Mouse (Mus musculus) G1E (cell line): Measurements from ENCODE around the gene Spi1. TPM values are rescaled to one million over a fixed set of nuclear protein-coding genes. Genes with fewer than 3 reads are reported as not detected.

Experiments used
- ATAC-seq: 2 replicates; pipeline ENCODE4 v1.8.0; 2016; ENCODE audit warnings: mild to moderate bottlenecking; ENCODE audit not compliant: insufficient number of reproducible peaks, poor library complexity, low FRiP score, severe bottlenecking; ENCODE audit errors: extremely low read depth
- DNase-seq: peaks from one replicate; pipeline ENCODE4 v3.0.0; 2012; ENCODE audit warnings: low spot score
- H3K27me3 ChIP-seq: 2 replicates; pipeline ENCODE4 v1.6.1; 2012; ENCODE audit warnings: mild to moderate bottlenecking, low read length, inconsistent platforms; ENCODE audit not compliant: insufficient read depth
- H3K36me3 ChIP-seq: replicated peaks from 2 replicates; pipeline ENCODE3; 2012; ENCODE audit warnings: mild to moderate bottlenecking, inconsistent platforms
- H3K4me1 ChIP-seq: 2 replicates; pipeline ENCODE4 v1.6.1; 2012; ENCODE audit warnings: low read depth, low read length, inconsistent platforms, mixed read lengths; ENCODE audit not compliant: insufficient read depth
- H3K4me3 ChIP-seq: 2 replicates; pipeline ENCODE4 v1.5.1; 2012; ENCODE audit warnings: low read depth, mild to moderate bottlenecking, inconsistent platforms, low read length, moderate library complexity, mixed read lengths
- H3K9me3 ChIP-seq: replicated peaks from 2 replicates; pipeline ENCODE4 v1.6.1; 2012; ENCODE audit warnings: inconsistent platforms
- CTCF ChIP-seq: IDR thresholded peaks from 2 replicates; pipeline ENCODE4 v1.5.1; 2012; ENCODE audit warnings: low read depth, low read length, inconsistent platforms, mixed read lengths
- GATA1 ChIP-seq: IDR thresholded peaks from 2 replicates; pipeline ENCODE4 v1.6.1; 2012; ENCODE audit warnings: borderline replicate concordance, low read length, inconsistent platforms, mixed read lengths
- GATA2 ChIP-seq: IDR thresholded peaks from 2 replicates; pipeline ENCODE4 v1.6.1; 2012; ENCODE audit warnings: low read depth, low read length, inconsistent platforms, borderline replicate concordance
- POLR2AphosphoS5 ChIP-seq: IDR thresholded peaks from 2 replicates; pipeline ENCODE4 v1.6.1; 2012; ENCODE audit warnings: low read depth, low read length, inconsistent platforms; ENCODE audit not compliant: insufficient replicate concordance
- TAL1 ChIP-seq: conservative IDR thresholded peaks from 2 replicates; pipeline ENCODE4 v1.6.1; 2012; ENCODE audit warnings: low read depth, low read length, inconsistent platforms, mixed read lengths
- polyA plus RNA-seq: library from polyadenylated mRNA; stranded (reverse); fragments of >175 nt; gene quantifications from 2 replicates; pipeline ENCODE4 v1.2.3, GENCODE M21; 2012
- total RNA-seq, 2 experiments: library from RNA; stranded (forward) in 1 of 2; stranded (reverse) in 1 of 2; fragments of 200-1000 nt in 1 of 2; fragments of >200 nt in 1 of 2; fragmentation: Nextera tagmentation in 1 of 2; gene quantifications; 2 replicates each; pipeline ENCODE4 v1.2.3; 2014 to 2017

Gene Spi1
- total and polyA plus RNA-seq, 3 experiments: 25.4 to 138 (median 79.8) TPM

DNA sequence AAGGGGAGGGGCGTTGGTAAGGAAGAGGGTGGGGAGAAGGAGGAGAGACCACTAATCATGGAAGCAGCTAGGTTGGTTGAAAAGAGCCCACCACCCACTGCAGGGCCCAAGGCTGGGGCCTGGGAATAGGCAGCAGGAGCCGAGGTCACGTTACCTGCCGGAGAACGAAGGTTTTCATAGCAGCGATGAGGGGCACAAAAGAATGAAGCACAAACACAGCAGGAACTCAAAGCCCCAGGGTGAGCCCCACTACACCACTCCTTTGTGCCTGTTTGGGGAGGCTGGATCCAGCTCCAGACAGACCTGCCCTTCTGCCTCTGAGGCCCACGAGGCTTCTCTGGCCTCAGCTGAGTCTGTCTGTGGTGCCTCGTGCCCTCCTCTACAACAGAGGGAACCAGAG is 57.6 kb downstream of the Spi1 start:
- H3K4me3 ChIP-seq: no peak overlapping the region
- no peaks in the 10 kb centered on the region for H3K9me3 ChIP-seq
- no peaks in the 10 kb centered on the region for H3K27me3 ChIP-seq
- H3K36me3 ChIP-seq: peaks cover 88% of the 10 kb centered on the region
- no peaks in the 10 kb centered on the region for H3K4me1 ChIP-seq
- ATAC-seq (no peak), DNase-seq (no peak)
- TF ChIP-seq CTCF: no peak
- TF ChIP-seq GATA2: no peak
- TF ChIP-seq TAL1: no peak
- TF ChIP-seq GATA1: no peak
- TF ChIP-seq POLR2AphosphoS5: no peak

DNA sequence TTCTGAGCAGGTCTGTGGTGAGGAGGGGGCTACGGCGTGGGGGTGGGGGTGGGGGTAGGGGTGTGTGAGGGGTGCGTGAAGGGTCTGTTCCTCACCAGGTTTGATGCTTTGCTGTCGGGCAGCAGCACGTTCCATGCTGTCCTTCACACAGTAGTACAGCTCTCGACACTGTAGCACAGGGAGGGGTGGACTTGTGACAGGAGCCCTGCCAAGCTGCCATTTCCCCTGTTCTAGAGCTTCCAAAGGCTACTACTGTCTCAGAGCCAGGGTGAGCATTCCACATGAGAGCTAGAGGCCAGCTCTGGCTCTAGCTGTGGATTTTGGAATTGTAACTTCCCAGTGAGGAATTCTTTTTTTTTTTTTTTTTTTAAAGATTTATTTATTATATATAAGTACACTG is 60.7 kb downstream of the Spi1 start:
- ATAC-seq: no peak
- Histone ChIP-seq H3K4me1 (no peaks in the 10 kb centered on the region), H3K4me3 (no peak overlapping the region), H3K36me3 (peaks cover 85% of the 10 kb centered on the region), H3K9me3 (no peaks in the 10 kb centered on the region), H3K27me3 (no peaks in the 10 kb centered on the region)
- no peak for DNase-seq
- no peak for TF ChIP-seq GATA2
- TF ChIP-seq TAL1: no peak
- no peak for TF ChIP-seq CTCF
- no peak for TF ChIP-seq POLR2AphosphoS5
- no peak for TF ChIP-seq GATA1

DNA sequence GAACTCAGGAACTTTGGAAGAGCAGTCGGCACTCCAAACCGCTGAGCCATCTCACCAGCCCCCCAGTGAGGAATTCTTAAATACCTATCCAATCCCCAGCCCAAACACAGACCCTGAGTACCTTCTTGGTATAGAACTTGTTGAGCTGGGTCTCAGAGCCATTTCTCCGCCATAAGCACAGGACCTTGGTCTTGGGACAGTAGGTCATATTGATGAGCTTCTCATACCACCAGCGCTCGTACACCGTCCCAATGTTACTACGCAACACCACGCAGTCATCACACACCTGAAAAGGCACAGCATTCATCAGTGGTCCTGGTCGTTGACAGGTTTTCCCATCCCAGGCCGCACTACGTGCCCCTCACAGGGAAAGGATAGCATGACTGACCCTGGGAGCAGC is 61.2 kb downstream of the Spi1 start:
- Histone ChIP-seq H3K36me3 (peaks cover 80% of the 10 kb centered on the region), H3K4me3 (no peak overlapping the region), H3K27me3 (no peaks in the 10 kb centered on the region), H3K9me3 (no peaks in the 10 kb centered on the region), H3K4me1 (no peaks in the 10 kb centered on the region)
- no peak for DNase-seq
- ATAC-seq: no peak
- TF ChIP-seq POLR2AphosphoS5 (no peak), GATA2 (no peak), TAL1 (no peak), CTCF (no peak), GATA1 (no peak)

DNA sequence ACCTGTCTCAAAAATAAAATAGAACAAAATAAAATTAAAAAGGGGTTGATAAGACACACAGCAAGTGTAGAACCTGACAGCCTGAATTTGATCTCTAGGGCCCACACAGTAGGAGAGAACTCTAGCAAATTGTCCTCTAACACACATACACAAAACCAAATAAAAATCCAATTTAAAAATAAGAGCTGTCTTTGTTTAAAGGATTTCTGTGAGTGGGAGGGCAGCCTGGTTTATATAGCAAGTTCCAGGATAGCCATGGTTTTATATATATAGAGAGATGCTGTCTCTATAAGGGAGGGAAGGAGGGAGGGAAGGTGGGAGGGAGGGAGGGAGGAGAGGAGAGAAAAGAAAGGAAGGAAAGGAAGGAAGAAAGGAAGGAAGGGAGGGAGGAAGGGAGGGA is 65.9 kb downstream of the Spi1 start:
- DNase-seq: no peak
- Histone ChIP-seq H3K36me3 (peaks cover 68% of the 10 kb centered on the region), H3K4me1 (no peaks in the 10 kb centered on the region), H3K4me3 (no peak overlapping the region), H3K27me3 (no peaks in the 10 kb centered on the region), H3K9me3 (no peaks in the 10 kb centered on the region)
- TF ChIP-seq TAL1 (no peak), GATA2 (no peak), CTCF (no peak), POLR2AphosphoS5 (no peak), GATA1 (no peak)
- no peak for ATAC-seq

DNA sequence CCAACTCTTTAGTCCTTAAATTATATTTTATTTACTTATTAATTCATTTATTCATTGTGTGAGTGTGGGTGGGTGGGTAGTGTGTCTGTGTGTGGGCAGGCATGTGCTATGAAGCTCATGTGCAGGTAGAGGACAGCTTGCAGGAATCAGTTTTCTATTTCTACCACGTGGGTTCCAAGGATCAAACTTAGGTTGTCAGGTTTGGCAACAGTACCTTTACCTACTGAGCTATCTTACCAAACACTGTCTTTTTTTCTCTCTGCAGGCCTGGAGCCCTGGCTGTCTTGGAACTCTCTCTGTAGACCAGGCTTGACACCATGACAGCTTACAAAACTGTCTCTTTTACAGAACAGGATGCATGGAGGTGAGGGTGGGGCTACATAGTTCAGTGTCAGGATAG is 69.1 kb downstream of the Spi1 start:
- ATAC-seq (no peak), DNase-seq (no peak)
- Histone ChIP-seq H3K4me1 (no peaks in the 10 kb centered on the region), H3K4me3 (no peak overlapping the region), H3K36me3 (peaks cover 74% of the 10 kb centered on the region), H3K27me3 (no peaks in the 10 kb centered on the region), H3K9me3 (no peaks in the 10 kb centered on the region)
- no peak for TF ChIP-seq CTCF
- no peak for TF ChIP-seq TAL1
- no peak for TF ChIP-seq GATA2
- TF ChIP-seq POLR2AphosphoS5: no peak
- no peak for TF ChIP-seq GATA1

DNA sequence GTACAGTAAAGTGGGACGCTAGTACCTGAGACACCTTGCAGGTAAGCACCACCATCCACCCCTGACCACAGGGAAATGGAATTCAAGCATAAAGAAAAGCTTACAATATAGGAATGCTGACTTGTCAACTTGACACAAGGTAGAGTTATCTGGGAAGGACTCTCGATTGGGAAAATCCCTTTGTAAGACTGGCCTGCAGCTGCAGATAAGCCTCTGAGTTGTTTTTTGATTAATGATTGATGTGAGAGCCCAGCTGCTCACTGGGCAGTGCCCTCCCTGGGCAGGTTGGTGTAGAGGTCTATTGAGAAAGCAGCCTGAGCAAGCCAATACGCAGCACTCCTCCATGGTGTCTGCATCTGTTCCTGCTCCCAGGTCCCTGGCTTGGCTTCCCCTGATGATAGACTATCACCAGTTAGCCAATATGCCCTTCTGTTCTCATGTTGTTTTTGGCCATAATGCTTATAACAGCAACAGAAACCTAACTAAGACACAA is 70.7 kb downstream of the Spi1 start:
- no peak for TF ChIP-seq TAL1
- Histone ChIP-seq H3K9me3 (no peaks in the 10 kb centered on the region), H3K4me1 (no peaks in the 10 kb centered on the region), H3K27me3 (no peaks in the 10 kb centered on the region), H3K36me3 (peaks cover 78% of the 10 kb centered on the region), H3K4me3 (no peak overlapping the region)
- no peak for DNase-seq
- no peak for ATAC-seq

DNA sequence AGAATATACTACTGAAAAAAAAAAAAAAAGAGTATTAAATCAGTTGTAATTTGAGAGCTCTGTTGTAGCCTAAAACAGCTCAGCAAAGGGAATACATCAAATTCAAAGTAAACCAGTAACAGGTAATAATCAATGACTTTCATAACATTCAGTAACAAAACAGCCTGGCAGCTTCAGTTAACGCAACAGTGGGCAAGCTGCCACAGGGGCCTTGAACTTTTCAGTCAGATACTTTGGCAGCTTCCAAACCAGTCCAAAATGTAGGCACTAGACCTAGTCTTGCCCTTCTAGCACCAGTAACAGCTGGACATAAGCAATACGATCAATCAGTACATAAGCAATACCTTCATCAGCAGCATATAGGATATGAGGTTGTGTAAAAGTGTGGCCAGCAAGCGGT is 71.9 kb downstream of the Spi1 start:
- Histone ChIP-seq H3K27me3 (no peaks in the 10 kb centered on the region), H3K4me1 (no peaks in the 10 kb centered on the region), H3K36me3 (peaks cover 83% of the 10 kb centered on the region), H3K4me3 (no peak overlapping the region), H3K9me3 (no peaks in the 10 kb centered on the region)
- TF ChIP-seq CTCF: no peak
- TF ChIP-seq GATA1: no peak
- no peak for TF ChIP-seq TAL1
- TF ChIP-seq GATA2: no peak
- TF ChIP-seq POLR2AphosphoS5: no peak
- ATAC-seq: no peak
- no peak for DNase-seq
